Mouse (Mus musculus) ES-Bruce4 (cell line): ENCODE results near the gene Akap10.

Experiments used
- CTCF ChIP-seq: IDR thresholded peaks from one replicate; pipeline ENCODE4 v1.8.1; 2011; ENCODE audit warnings: low read depth, low read length
- EP300 ChIP-seq: IDR thresholded peaks from 2 replicates; pipeline ENCODE4 v1.6.1; 2011; ENCODE audit warnings: low read depth, low read length; ENCODE audit not compliant: insufficient read depth
- POLR2A ChIP-seq: IDR thresholded peaks from one replicate; pipeline ENCODE4 v1.8.1; 2011; ENCODE audit warnings: low read length; ENCODE audit not compliant: insufficient read depth

- no peak for TF ChIP-seq POLR2A
- TF ChIP-seq CTCF, result no peak
- no peak for TF ChIP-seq EP300
Observed at GRCm38 (mm10) chr11:61955951-61956350, 25.9 kb upstream of the Akap10 start.
